Mouse (Mus musculus): Measurements from ENCODE around the gene Mllt10. TPM values are rescaled to one million over a fixed set of nuclear protein-coding genes. Genes with fewer than 3 reads are reported as not detected.
A peak's percentile ranks its signal among the peaks of the same experiment; 100 is the strongest.

The Mllt10 gene
- polyA plus RNA-seq, 1 experiment from 2014 or later = 77.6 TPM

- Histone ChIP-seq H3K4me2 (peak overlapping the region; percentile 79), H3K9ac (replicated peaks) (peak overlapping the region; percentile 98), H3K9me3 (no peaks in the 10 kb centered on the region), H3K27me3 (no peaks in the 10 kb centered on the region), H3K27ac (peak overlapping the region; percentile 100), H3K4me3 (replicated peaks) (peak overlapping the region; percentile 51), H3K4me1 (replicated peaks) (peaks cover 36% of the 10 kb centered on the region), H3K36me3 (no peaks in the 10 kb centered on the region)
- under 1% methylated on average over 48 of the region's 66 CpGs for WGBS
- ATAC-seq (ENCODE audit: insufficient number of reproducible peaks, insufficient read depth, low FRiP score, low TSS enrichment, low read depth) = peak; percentile 93
These were observed 1.1 kb downstream of the Mllt10 start for GRCm38 (mm10) chr2:18055929-18056785.

- Histone ChIP-seq H3K27me3 (no peaks in the 10 kb centered on the region), H3K9me3 (no peaks in the 10 kb centered on the region), H3K4me1 (replicated peaks) (peaks cover 29% of the 10 kb centered on the region), H3K9ac (replicated peaks) (peak overlapping the region; percentile 98), H3K4me2 (peak overlapping the region; percentile 79), H3K27ac (peak overlapping the region; percentile 100), H3K36me3 (no peaks in the 10 kb centered on the region), H3K4me3 (replicated peaks) (peak overlapping the region; percentile 51)
- WGBS = under 1% methylated on average over 47 of the region's 50 CpGs
- peak; percentile 97 for ATAC-seq (ENCODE audit: insufficient number of reproducible peaks, insufficient read depth, low FRiP score, low TSS enrichment, low read depth)
These were observed 1.8 kb downstream of the Mllt10 start for GRCm38 (mm10) chr2:18056786-18057255.

- Histone ChIP-seq H3K36me3 (no peaks in the 10 kb centered on the region), H3K4me2 (peak overlapping the region; percentile 79), H3K27ac (peak overlapping the region; percentile 100), H3K27me3 (no peaks in the 10 kb centered on the region), H3K4me1 (replicated peaks) (peaks cover 26% of the 10 kb centered on the region), H3K4me3 (replicated peaks) (peak overlapping the region; percentile 51), H3K9me3 (no peaks in the 10 kb centered on the region), H3K9ac (replicated peaks) (peak overlapping the region; percentile 98)
- no peak for ATAC-seq (ENCODE audit: insufficient number of reproducible peaks, insufficient read depth, low FRiP score, low TSS enrichment, low read depth)
- under 1% methylated on average over 48 of the region's 48 CpGs for WGBS
These were observed 2.5 kb downstream of the Mllt10 start for GRCm38 (mm10) chr2:18057336-18058145.

GRCm38 (mm10) chr2:18058146-18058708 lies 3.2 kb downstream of the Mllt10 start:
- Histone ChIP-seq H3K4me3 (replicated peaks) (peak overlapping the region; percentile 51), H3K4me1 (replicated peaks) (peaks cover 26% of the 10 kb centered on the region), H3K27me3 (no peaks in the 10 kb centered on the region), H3K9me3 (no peaks in the 10 kb centered on the region), H3K36me3 (no peaks in the 10 kb centered on the region), H3K4me2 (peak overlapping the region; percentile 79), H3K27ac (peak overlapping the region; percentile 100), H3K9ac (replicated peaks) (peak overlapping the region; percentile 98)
- ATAC-seq (ENCODE audit: insufficient number of reproducible peaks, insufficient read depth, low FRiP score, low TSS enrichment, low read depth) = no peak
- WGBS = 15% methylated on average over 9 of the region's 9 CpGs

- H3K4me3 ChIP-seq (replicated peaks) = no peak overlapping the region
- peak overlapping the region; percentile 79 for H3K4me2 ChIP-seq
- ATAC-seq (ENCODE audit: insufficient number of reproducible peaks, insufficient read depth, low FRiP score, low TSS enrichment, low read depth) = no peak
- 26% methylated on average over 2 of the region's 2 CpGs for WGBS
- H3K4me1 ChIP-seq (replicated peaks) = peaks cover 17% of the 10 kb centered on the region
- H3K27ac ChIP-seq = no peak overlapping the region
- no peaks in the 10 kb centered on the region for H3K27me3 ChIP-seq
- H3K9ac ChIP-seq (replicated peaks) = no peak overlapping the region
- H3K36me3 ChIP-seq = no peaks in the 10 kb centered on the region
- H3K9me3 ChIP-seq = no peaks in the 10 kb centered on the region
These were observed 4.0 kb downstream of the Mllt10 start for GRCm38 (mm10) chr2:18059063-18059462.

- WGBS = 95% methylated on average over 1 of the region's 1 CpGs
- no peak for ATAC-seq (ENCODE audit: insufficient number of reproducible peaks, insufficient read depth, low FRiP score, low TSS enrichment, low read depth)
- Histone ChIP-seq H3K27me3 (no peaks in the 10 kb centered on the region), H3K4me3 (replicated peaks) (no peak overlapping the region), H3K4me1 (replicated peaks) (peaks cover 11% of the 10 kb centered on the region; the same call in 1 of the 2 replicates), H3K4me2 (no peak overlapping the region), H3K36me3 (no peaks in the 10 kb centered on the region), H3K9ac (replicated peaks) (no peak overlapping the region), H3K27ac (no peak overlapping the region), H3K9me3 (no peaks in the 10 kb centered on the region)
These were observed 4.9 kb downstream of the Mllt10 start for GRCm38 (mm10) chr2:18059891-18060290.

- Histone ChIP-seq H3K4me1 (replicated peaks) (peaks cover 11% of the 10 kb centered on the region; the same call in 1 of the 2 replicates), H3K9me3 (no peaks in the 10 kb centered on the region), H3K27me3 (no peaks in the 10 kb centered on the region), H3K4me2 (no peak overlapping the region), H3K36me3 (no peaks in the 10 kb centered on the region), H3K27ac (no peak overlapping the region), H3K4me3 (replicated peaks) (no peak overlapping the region), H3K9ac (replicated peaks) (no peak overlapping the region)
- ATAC-seq (ENCODE audit: insufficient number of reproducible peaks, insufficient read depth, low FRiP score, low TSS enrichment, low read depth) = no peak
- 83% methylated on average over 1 of the region's 1 CpGs for WGBS
These were observed 5.4 kb downstream of the Mllt10 start for GRCm38 (mm10) chr2:18060396-18060795.

DNA sequence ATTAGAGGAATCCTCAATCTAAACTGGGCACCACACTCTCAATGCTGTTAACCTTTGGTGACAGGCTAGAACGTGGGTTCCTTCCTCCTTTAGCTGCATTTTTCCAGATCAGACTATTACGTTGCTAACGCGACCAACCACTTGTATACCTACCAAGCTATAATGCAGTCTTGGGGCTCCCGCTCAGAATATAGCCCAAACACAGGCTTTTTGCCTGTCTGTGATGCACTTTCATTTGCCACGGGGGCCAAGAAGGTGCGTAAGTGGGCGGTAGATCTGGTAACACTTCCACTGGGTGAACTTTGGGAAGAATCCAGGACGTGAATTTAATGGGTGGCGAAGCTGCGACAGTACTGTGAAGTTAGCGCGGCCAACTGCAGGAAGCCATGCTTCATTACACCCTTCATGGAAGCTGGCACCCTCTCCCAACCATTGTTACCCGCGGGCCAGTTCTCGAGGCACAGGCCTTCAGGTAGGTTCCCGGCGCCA lies 8.8 kb downstream of the Mllt10 start:
- Histone ChIP-seq H3K27me3 (no peaks in the 10 kb centered on the region), H3K4me3 (replicated peaks) (peak overlapping the region; percentile 81), H3K9me3 (no peaks in the 10 kb centered on the region), H3K4me2 (peak overlapping the region; percentile 91), H3K27ac (peak overlapping the region; percentile 100), H3K4me1 (replicated peaks) (peaks cover 18% of the 10 kb centered on the region), H3K9ac (replicated peaks) (peak overlapping the region; percentile 99), H3K36me3 (peaks cover 8% of the 10 kb centered on the region)
- ATAC-seq (ENCODE audit: insufficient number of reproducible peaks, insufficient read depth, low FRiP score, low TSS enrichment, low read depth) = peak; percentile 20; the same call in 1 of the 2 replicates
- 0% methylated on average over 18 of the region's 18 CpGs for WGBS

GRCm38 (mm10) chr2:18064356-18064858 lies 9.4 kb downstream of the Mllt10 start:
- Histone ChIP-seq H3K9ac (replicated peaks) (peak overlapping the region; percentile 99), H3K9me3 (no peaks in the 10 kb centered on the region), H3K27me3 (no peaks in the 10 kb centered on the region), H3K4me3 (replicated peaks) (peak overlapping the region; percentile 81), H3K4me1 (replicated peaks) (peaks cover 12% of the 10 kb centered on the region), H3K27ac (peak overlapping the region; percentile 100), H3K4me2 (peak overlapping the region; percentile 91), H3K36me3 (peaks cover 8% of the 10 kb centered on the region)
- under 1% methylated on average over 47 of the region's 58 CpGs for WGBS
- peak; percentile 96 for ATAC-seq (ENCODE audit: insufficient number of reproducible peaks, insufficient read depth, low FRiP score, low TSS enrichment, low read depth)

GRCm38 (mm10) chr2:18064941-18065707 lies 10.1 kb downstream of the Mllt10 start:
- Histone ChIP-seq H3K4me2 (peak overlapping the region; percentile 91), H3K36me3 (peaks cover 8% of the 10 kb centered on the region), H3K9ac (replicated peaks) (peak overlapping the region; percentile 99), H3K4me3 (replicated peaks) (peak overlapping the region; percentile 81), H3K4me1 (replicated peaks) (peaks cover 11% of the 10 kb centered on the region), H3K9me3 (no peaks in the 10 kb centered on the region), H3K27ac (peak overlapping the region; percentile 100), H3K27me3 (no peaks in the 10 kb centered on the region)
- under 1% methylated on average over 68 of the region's 85 CpGs for WGBS
- ATAC-seq (ENCODE audit: insufficient number of reproducible peaks, insufficient read depth, low FRiP score, low TSS enrichment, low read depth) = peak; percentile 58

Measured in limb, embryonic 12.5 days (tissue).